Mouse (Mus musculus) G1E (cell line): ENCODE results near the gene Pitpnc1. TPM values are rescaled to one million over a fixed set of nuclear protein-coding genes. Genes with fewer than 3 reads are reported as not detected.

Experiments used
- ATAC-seq: 2 replicates; pipeline ENCODE4 v1.8.0; 2016; ENCODE audit warnings: mild to moderate bottlenecking; ENCODE audit not compliant: insufficient number of reproducible peaks, poor library complexity, low FRiP score, severe bottlenecking; ENCODE audit errors: extremely low read depth
- DNase-seq: peaks from one replicate; pipeline ENCODE4 v3.0.0; 2012; ENCODE audit warnings: low spot score
- H3K27me3 ChIP-seq: 2 replicates; pipeline ENCODE4 v1.6.1; 2012; ENCODE audit warnings: mild to moderate bottlenecking, low read length, inconsistent platforms; ENCODE audit not compliant: insufficient read depth
- H3K36me3 ChIP-seq: replicated peaks from 2 replicates; pipeline ENCODE3; 2012; ENCODE audit warnings: mild to moderate bottlenecking, inconsistent platforms
- H3K4me1 ChIP-seq: 2 replicates; pipeline ENCODE4 v1.6.1; 2012; ENCODE audit warnings: low read depth, low read length, inconsistent platforms, mixed read lengths; ENCODE audit not compliant: insufficient read depth
- H3K4me3 ChIP-seq: 2 replicates; pipeline ENCODE4 v1.5.1; 2012; ENCODE audit warnings: low read depth, mild to moderate bottlenecking, inconsistent platforms, low read length, moderate library complexity, mixed read lengths
- H3K9me3 ChIP-seq: replicated peaks from 2 replicates; pipeline ENCODE4 v1.6.1; 2012; ENCODE audit warnings: inconsistent platforms
- CTCF ChIP-seq: IDR thresholded peaks from 2 replicates; pipeline ENCODE4 v1.5.1; 2012; ENCODE audit warnings: low read depth, low read length, inconsistent platforms, mixed read lengths
- GATA1 ChIP-seq: IDR thresholded peaks from 2 replicates; pipeline ENCODE4 v1.6.1; 2012; ENCODE audit warnings: borderline replicate concordance, low read length, inconsistent platforms, mixed read lengths
- GATA2 ChIP-seq: IDR thresholded peaks from 2 replicates; pipeline ENCODE4 v1.6.1; 2012; ENCODE audit warnings: low read depth, low read length, inconsistent platforms, borderline replicate concordance
- POLR2AphosphoS5 ChIP-seq: IDR thresholded peaks from 2 replicates; pipeline ENCODE4 v1.6.1; 2012; ENCODE audit warnings: low read depth, low read length, inconsistent platforms; ENCODE audit not compliant: insufficient replicate concordance
- TAL1 ChIP-seq: conservative IDR thresholded peaks from 2 replicates; pipeline ENCODE4 v1.6.1; 2012; ENCODE audit warnings: low read depth, low read length, inconsistent platforms, mixed read lengths
- polyA plus RNA-seq: library from polyadenylated mRNA; stranded (reverse); fragments of >175 nt; gene quantifications from 2 replicates; pipeline ENCODE4 v1.2.3, GENCODE M21; 2012
- total RNA-seq, 2 experiments: library from RNA; stranded (forward) in 1 of 2; stranded (reverse) in 1 of 2; fragments of 200-1000 nt in 1 of 2; fragments of >200 nt in 1 of 2; fragmentation: Nextera tagmentation in 1 of 2; gene quantifications; 2 replicates each; pipeline ENCODE4 v1.2.3; 2014 to 2017

Gene Pitpnc1
- total and polyA plus RNA-seq, 3 experiments: 9.9 to 53.5 (median 31.5) TPM

DNA sequence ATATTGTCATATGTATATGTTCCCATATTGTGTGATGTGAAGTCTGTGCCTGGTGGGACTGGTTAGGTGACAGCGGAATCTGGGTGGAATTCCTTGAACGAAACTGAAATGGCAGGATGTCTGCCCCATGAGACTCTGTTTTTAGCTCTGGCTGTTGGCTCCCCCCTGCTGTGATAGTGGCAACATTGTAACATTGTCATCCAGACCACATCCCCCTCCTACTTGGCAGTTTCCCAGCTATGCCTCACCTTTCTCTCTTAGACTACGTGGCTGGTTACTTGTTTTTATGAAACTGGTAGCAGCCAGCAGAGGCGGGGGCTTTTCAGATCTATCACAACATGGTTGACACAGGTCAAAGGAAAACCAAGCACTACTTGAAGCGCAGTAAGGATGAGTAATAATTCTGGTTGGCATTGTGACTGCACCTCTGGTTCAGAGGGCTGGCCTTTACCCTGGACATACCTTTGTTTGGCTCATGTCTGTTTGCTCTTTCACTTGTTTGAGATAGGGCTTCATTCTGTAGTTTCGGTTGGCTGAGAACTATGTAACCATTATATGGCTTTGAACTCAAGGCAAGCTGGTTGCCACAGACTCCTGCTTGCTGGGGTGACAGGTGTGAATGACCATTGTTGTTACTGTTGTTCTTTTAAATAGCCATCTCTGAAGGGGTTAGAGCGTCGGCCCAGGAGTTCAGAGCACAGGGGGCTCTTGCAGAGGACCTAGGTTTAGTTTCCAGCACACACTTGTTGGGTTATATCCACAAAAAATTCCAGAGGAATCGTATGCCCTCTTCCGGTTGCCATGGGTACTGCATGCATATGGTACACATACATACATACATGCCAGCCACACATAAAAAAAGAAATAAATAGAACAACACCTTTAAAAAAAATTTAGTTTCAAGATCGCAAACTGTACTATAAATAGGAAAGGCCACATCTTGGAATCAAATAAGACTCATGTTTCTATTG is 183.0 kb downstream of the Pitpnc1 start:
- TF ChIP-seq GATA1 (no peak), GATA2 (no peak), TAL1 (no peak), CTCF (no peak), POLR2AphosphoS5 (no peak)
- H3K27me3 ChIP-seq: no peaks in the 10 kb centered on the region
- H3K4me3 ChIP-seq: no peak overlapping the region
- ATAC-seq (no peak), DNase-seq (no peak)
- peaks cover 87% of the 10 kb centered on the region for H3K36me3 ChIP-seq
- H3K4me1 ChIP-seq: no peaks in the 10 kb centered on the region
- H3K9me3 ChIP-seq: no peaks in the 10 kb centered on the region

DNA sequence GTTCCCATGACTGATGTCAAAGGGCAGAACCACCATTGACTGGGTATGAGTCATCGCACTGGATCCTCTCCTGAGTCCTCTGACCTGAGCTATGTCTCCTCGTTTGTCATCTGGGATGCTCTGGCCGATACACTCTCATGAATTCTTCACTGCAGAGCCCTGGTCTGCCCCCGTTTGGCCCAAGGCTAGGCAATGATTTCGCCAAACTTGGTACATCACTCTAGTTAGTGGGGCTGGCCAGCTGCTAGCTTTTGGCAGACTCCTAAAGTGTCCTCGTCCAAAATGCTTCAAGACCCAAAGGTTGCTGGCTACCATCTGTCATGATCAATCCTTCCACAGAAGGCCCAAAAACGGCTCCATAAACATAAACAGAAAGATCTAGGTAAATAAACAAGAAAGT is 184.8 kb downstream of the Pitpnc1 start:
- Histone ChIP-seq H3K9me3 (no peaks in the 10 kb centered on the region), H3K4me3 (no peak overlapping the region), H3K27me3 (no peaks in the 10 kb centered on the region), H3K4me1 (no peaks in the 10 kb centered on the region), H3K36me3 (peaks cover 82% of the 10 kb centered on the region)
- no peak for TF ChIP-seq GATA1
- no peak for TF ChIP-seq CTCF
- TF ChIP-seq GATA2: no peak
- no peak for TF ChIP-seq POLR2AphosphoS5
- no peak for TF ChIP-seq TAL1
- no peak for ATAC-seq
- no peak for DNase-seq

DNA sequence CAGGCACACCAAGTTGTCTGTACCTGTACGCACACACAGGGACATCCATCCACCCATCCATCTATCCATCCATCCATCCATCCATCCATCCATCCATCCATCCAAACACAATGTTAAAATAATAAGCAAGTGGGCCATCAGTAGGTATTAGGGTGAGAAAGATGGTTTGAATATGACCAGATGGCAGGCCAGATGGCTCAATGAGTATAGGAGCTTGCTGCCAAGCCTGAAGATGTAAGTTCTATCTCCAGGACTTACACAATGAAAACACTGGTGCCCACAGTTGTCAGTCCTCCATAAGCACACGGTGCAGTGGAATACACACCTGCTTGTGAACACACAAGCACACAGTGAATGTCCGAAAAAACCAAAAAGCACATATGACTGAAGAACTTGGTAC is 186.9 kb downstream of the Pitpnc1 start:
- DNase-seq (no peak), ATAC-seq (no peak)
- no peaks in the 10 kb centered on the region for H3K4me1 ChIP-seq
- H3K4me3 ChIP-seq: no peak overlapping the region
- no peaks in the 10 kb centered on the region for H3K9me3 ChIP-seq
- TF ChIP-seq CTCF (no peak), TAL1 (no peak), GATA2 (no peak), GATA1 (no peak), POLR2AphosphoS5 (no peak)
- H3K36me3 ChIP-seq: peaks cover 84% of the 10 kb centered on the region
- no peaks in the 10 kb centered on the region for H3K27me3 ChIP-seq

DNA sequence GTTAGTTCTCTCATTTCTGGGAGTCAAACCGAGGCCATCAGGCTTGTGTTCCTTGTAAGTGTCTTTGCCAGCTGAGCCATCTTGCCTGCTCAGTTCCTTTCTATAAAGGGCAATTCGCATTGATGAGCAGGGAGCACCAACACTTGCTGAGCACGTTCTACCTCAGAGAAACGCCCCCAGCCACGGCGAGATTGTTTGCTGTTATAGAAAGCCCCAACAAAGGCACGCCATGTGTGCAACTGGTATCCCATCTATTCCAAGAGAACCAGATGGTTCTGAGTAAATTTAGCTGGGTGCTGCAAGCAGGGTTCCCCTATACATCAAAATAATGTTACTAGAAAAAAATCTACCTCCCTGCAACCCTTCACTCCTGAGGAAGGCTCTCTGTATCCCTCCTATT is 188.0 kb downstream of the Pitpnc1 start:
- DNase-seq (no peak), ATAC-seq (no peak)
- H3K4me1 ChIP-seq: no peaks in the 10 kb centered on the region
- no peak for TF ChIP-seq POLR2AphosphoS5
- TF ChIP-seq CTCF: no peak
- TF ChIP-seq GATA2: no peak
- no peak for TF ChIP-seq GATA1
- TF ChIP-seq TAL1: no peak
- no peak overlapping the region for H3K4me3 ChIP-seq
- H3K9me3 ChIP-seq: no peaks in the 10 kb centered on the region
- peaks cover 86% of the 10 kb centered on the region for H3K36me3 ChIP-seq
- no peaks in the 10 kb centered on the region for H3K27me3 ChIP-seq

DNA sequence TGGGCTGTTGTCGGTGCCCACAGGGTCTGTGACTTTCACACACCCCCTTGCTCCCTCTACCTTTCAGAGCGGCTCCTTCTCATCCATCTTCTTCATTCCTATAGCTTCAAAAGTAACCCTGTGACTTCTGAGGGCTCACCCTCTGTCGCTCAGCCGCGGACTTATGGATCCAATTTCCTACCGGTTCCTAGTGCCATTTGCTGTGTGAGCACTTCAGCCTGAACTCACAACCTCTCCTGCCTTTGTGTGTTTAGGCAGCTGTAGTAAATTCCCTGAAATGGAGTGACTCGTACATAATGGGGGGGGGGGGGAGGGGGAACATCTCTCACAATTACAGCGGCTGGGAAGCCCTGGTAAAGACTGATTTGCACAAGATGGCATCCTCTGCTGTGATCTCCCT is 191.2 kb downstream of the Pitpnc1 start:
- no peak for TF ChIP-seq CTCF
- TF ChIP-seq TAL1: no peak
- TF ChIP-seq GATA2: no peak
- TF ChIP-seq POLR2AphosphoS5: no peak
- TF ChIP-seq GATA1: no peak
- ATAC-seq: no peak
- Histone ChIP-seq H3K36me3 (peaks cover 86% of the 10 kb centered on the region), H3K27me3 (no peaks in the 10 kb centered on the region), H3K9me3 (no peaks in the 10 kb centered on the region), H3K4me1 (peaks cover 7% of the 10 kb centered on the region; the same call in 1 of the 2 replicates), H3K4me3 (no peak overlapping the region)
- DNase-seq: no peak

DNA sequence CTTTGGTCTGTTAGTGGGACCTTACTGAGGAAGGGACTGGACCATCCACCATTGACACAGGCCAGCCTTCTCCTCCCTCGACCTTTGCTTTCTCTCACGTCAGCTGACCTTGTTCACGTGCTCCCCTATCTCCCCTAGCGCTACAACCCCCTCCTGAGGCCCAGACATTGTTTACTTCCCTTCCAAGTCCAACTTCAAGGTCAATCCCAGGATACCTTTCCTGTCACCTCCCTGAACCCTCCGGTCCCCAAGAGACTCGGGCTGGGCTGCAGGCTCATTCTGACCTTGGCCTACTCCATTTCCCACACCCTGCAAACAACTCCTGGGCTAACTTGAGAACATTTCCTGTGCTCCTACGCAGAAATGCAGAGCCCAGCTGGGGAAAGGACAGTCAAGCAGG is 193.6 kb downstream of the Pitpnc1 start:
- H3K4me1 ChIP-seq: peaks cover 7% of the 10 kb centered on the region
- peaks cover 89% of the 10 kb centered on the region for H3K36me3 ChIP-seq
- H3K9me3 ChIP-seq: no peaks in the 10 kb centered on the region
- H3K27me3 ChIP-seq: no peaks in the 10 kb centered on the region
- TF ChIP-seq GATA1 (no peak), POLR2AphosphoS5 (no peak), GATA2 (no peak), CTCF (no peak), TAL1 (no peak)
- ATAC-seq (no peak), DNase-seq (no peak)
- H3K4me3 ChIP-seq: no peak overlapping the region
